Mouse (Mus musculus): ENCODE results near the gene Gdap2. TPM values are rescaled to one million over a fixed set of nuclear protein-coding genes. Genes with fewer than 3 reads are reported as not detected.

The Gdap2 gene
- polyA plus RNA-seq (2012) = 0.11 TPM in 2 replicates

DNA sequence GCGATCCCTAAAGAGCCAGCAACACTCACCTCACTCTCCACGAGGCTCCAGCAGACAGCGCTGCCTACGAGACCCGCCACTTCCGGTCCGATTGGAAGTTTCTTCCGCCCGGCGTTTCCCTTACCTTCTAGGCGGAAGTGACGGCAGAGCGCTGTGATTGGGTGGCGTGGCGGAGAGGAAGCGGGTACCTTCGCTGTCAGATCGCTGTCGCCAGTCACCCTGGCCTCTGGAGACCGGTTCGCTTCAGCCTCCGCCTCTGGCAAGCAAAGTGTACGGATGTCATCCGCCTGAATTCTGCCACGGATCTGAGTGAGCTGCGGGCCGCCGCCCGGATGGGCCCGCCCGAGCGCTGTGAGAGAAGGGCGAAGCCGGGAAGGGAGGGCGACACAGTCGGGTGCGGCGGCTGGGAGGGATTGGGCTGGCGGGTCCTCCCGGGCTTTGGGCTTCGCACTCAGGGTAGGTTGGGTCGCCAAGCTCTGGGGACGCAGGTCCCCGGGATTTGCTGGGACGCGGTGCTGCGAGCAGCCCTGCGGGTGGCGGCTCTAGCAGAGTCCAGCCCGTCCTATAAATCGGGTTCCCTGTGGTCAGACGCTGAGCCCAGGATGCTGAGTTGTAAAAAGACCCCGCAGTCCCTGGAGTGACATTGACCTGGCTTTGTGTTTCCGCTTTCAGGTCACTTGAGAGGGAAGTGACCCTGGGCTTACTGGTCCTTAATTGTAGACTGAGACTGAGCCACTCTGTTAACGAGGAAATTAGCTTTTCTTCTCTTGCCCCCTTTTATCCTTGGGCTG, at the start of gene Gdap2, which contains the start of gene Wdr3:
Gene Gdap2 (plus strand): TSS at position 67 of the 791 bp plus-strand sequence.
Gene Wdr3 (minus strand): TSS at position 93 of the 791 bp plus-strand sequence.
- no peak for TF ChIP-seq TAL1 (IDR thresholded peaks at IDR 0.05; ENCODE audit: low read length)
- TF ChIP-seq GATA1 (IDR thresholded peaks at IDR 0.05; ENCODE audit: low read length) = no peak
- Histone ChIP-seq H3K36me3 (ENCODE audit: control insufficient read depth) (peaks cover 42% of the 10 kb centered on the region), H3K27me3 (ENCODE audit: control insufficient read depth) (no peaks in the 10 kb centered on the region), H3K4me1 (ENCODE audit: control insufficient read depth) (peaks cover 28% of the 10 kb centered on the region), H3K4me3 (replicated peaks) (peak within 1 kb of the TSS; percentile 72), H3K9me3 (ENCODE audit: control insufficient read depth, low read length) (no peaks in the 10 kb centered on the region)

DNA sequence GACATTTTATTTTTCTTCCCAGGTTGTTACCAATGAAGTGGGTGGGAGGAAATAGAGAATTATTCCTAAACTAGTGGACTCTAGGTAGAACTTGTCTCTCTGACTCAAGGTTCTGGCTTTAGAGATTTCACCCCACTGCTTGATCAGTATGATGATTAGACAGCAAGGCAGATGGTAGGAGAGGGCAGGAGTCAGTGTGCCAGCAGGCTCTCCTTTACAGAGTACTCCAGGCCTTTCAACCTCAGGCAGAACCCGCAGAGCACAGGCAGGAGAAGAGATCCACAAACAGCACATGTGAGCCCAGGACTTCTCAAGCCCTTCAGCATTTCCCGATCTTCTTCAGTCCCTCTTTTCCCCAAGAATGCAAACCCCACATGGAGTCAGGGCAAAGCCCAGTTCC, 43.5 kb upstream of the Gdap2 start:
- H3K9me3 ChIP-seq (ENCODE audit: control insufficient read depth, low read length) = no peaks in the 10 kb centered on the region
- H3K4me3 ChIP-seq (replicated peaks) = no peak overlapping the region
- H3K27me3 ChIP-seq (ENCODE audit: control insufficient read depth) = no peaks in the 10 kb centered on the region
- H3K36me3 ChIP-seq (ENCODE audit: control insufficient read depth) = no peaks in the 10 kb centered on the region
- no peak for TF ChIP-seq GATA1 (IDR thresholded peaks at IDR 0.05; ENCODE audit: low read length)
- TF ChIP-seq TAL1 (IDR thresholded peaks at IDR 0.05; ENCODE audit: low read length) = no peak
- H3K4me1 ChIP-seq (ENCODE audit: control insufficient read depth) = no peaks in the 10 kb centered on the region

DNA sequence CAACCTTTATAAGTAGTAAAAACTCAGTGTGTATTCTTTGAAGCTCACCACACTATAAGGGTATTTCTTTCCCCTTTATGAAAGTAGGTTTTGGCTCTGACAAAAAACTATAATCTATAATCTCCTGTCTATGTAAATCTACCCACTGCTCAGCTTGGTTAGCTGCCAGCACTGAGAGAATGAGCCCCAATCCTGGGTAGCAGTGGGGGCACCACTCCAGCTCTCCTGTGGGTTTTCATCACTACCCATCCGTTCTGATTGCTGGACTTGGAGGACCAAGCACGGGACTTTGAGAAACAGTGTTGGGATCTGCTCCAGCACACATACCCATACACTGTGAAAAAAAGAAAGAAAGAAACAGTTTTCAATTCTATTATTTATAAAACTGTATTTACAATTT, 40.2 kb upstream of the Gdap2 start:
- H3K4me3 ChIP-seq (replicated peaks) = no peak overlapping the region
- no peak for TF ChIP-seq TAL1 (IDR thresholded peaks at IDR 0.05; ENCODE audit: low read length)
- H3K4me1 ChIP-seq (ENCODE audit: control insufficient read depth) = no peaks in the 10 kb centered on the region
- no peaks in the 10 kb centered on the region for H3K36me3 ChIP-seq (ENCODE audit: control insufficient read depth)
- no peaks in the 10 kb centered on the region for H3K27me3 ChIP-seq (ENCODE audit: control insufficient read depth)
- no peaks in the 10 kb centered on the region for H3K9me3 ChIP-seq (ENCODE audit: control insufficient read depth, low read length)

DNA sequence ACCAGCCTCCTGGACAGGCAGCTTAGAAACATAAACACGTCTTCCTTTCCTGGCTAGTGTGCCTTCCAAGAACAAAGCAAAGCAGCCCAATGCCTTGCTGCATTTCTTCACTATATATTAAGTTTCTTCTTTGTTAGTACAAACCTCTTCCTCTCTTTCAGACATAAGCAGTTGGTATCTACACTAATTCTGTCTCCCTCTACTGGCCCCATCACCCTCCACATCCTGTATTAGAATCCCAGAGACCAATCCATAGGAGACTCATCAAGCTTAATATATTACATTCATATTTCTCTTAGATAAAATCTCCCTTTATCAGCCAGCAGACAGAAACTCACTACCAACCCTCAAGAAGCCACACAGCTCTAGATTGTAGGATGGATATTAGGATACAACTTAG, 39.7 kb upstream of the Gdap2 start:
- no peaks in the 10 kb centered on the region for H3K4me1 ChIP-seq (ENCODE audit: control insufficient read depth)
- no peaks in the 10 kb centered on the region for H3K27me3 ChIP-seq (ENCODE audit: control insufficient read depth)
- no peak for TF ChIP-seq GATA1 (IDR thresholded peaks at IDR 0.05; ENCODE audit: low read length)
- no peak for TF ChIP-seq TAL1 (IDR thresholded peaks at IDR 0.05; ENCODE audit: low read length)
- H3K36me3 ChIP-seq (ENCODE audit: control insufficient read depth) = no peaks in the 10 kb centered on the region
- H3K4me3 ChIP-seq (replicated peaks) = no peak overlapping the region
- no peaks in the 10 kb centered on the region for H3K9me3 ChIP-seq (ENCODE audit: control insufficient read depth, low read length)

DNA sequence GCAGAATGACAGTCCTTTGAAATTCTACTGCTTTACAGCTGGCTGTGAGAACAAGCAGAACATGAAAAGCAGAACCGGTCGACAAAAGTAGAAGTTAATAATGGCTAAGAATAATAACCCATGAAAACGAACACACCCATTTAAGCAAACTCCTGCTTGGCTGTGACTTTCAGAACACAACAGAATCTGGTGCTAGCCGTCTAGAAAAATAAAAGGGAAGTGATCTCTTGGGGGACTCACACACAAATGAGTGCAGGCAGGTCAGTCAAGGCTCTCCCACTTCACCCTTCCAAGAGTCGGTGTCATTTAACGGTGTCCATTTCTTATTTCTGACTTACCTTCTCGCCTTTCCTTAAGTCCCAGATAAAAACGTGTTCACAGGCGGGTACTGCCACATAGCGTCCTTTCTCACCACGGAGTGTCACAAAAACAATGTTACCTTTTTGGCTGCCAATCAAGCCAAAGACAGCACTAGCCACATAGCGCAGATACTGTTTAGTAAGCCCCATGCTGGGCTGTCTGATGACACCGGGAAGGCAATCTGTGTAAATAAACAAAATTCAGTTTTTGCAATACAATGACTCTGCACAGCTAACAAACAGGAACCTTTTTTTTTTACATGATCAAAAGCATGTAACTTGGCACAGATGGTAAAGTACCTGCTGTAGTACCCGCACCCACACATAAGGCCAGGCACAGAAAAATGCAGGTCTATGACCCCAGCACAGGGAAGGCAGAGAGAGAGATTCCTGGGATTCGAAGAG, 1.3 kb upstream of the Gdap2 start:
- peak overlapping the region; percentile 72 for H3K4me3 ChIP-seq (replicated peaks)
- peaks cover 28% of the 10 kb centered on the region for H3K4me1 ChIP-seq (ENCODE audit: control insufficient read depth)
- TF ChIP-seq TAL1 (IDR thresholded peaks at IDR 0.05; ENCODE audit: low read length) (no peak), GATA1 (IDR thresholded peaks at IDR 0.05; ENCODE audit: low read length) (no peak)
- H3K9me3 ChIP-seq (ENCODE audit: control insufficient read depth, low read length) = no peaks in the 10 kb centered on the region
- H3K27me3 ChIP-seq (ENCODE audit: control insufficient read depth) = no peaks in the 10 kb centered on the region
- H3K36me3 ChIP-seq (ENCODE audit: control insufficient read depth) = peaks cover 46% of the 10 kb centered on the region

DNA sequence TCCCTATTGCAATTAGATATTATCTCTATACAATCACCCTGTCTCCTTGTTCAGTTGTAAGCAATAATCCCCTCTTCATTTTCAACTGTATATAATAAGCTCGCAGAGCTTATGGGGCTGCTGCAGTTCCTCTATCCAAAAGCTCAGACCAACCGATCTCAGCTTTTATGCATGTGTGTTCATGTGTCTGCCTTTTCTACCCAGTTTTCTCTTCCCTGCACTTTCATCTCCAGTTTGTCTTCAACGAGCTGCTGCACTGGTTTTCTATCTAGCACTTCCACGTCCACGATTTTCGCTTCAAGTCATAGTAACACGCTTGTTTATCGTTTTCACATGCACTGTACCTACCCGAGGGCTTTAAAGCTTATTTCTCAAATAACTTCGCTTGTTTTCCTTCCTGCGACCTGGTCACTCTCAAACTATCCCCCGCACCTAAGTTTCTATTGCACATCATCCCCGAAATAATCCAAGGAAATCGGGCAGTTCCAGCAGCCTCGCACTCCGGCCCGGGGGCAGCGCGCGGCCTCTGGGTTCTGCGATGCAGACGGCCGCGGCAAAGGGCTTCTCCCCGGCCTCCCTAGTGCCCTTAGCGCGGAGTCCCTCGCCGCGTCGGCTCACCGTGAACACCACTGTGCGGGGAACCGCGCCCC, 391 bp upstream of the Gdap2 start:
- peak overlapping the region; percentile 72 for H3K4me3 ChIP-seq (replicated peaks)
- no peaks in the 10 kb centered on the region for H3K9me3 ChIP-seq (ENCODE audit: control insufficient read depth, low read length)
- TF ChIP-seq TAL1 (IDR thresholded peaks at IDR 0.05; ENCODE audit: low read length) = no peak
- no peak for TF ChIP-seq GATA1 (IDR thresholded peaks at IDR 0.05; ENCODE audit: low read length)
- H3K27me3 ChIP-seq (ENCODE audit: control insufficient read depth) = no peaks in the 10 kb centered on the region
- peaks cover 46% of the 10 kb centered on the region for H3K36me3 ChIP-seq (ENCODE audit: control insufficient read depth)
- peaks cover 28% of the 10 kb centered on the region for H3K4me1 ChIP-seq (ENCODE audit: control insufficient read depth)

DNA sequence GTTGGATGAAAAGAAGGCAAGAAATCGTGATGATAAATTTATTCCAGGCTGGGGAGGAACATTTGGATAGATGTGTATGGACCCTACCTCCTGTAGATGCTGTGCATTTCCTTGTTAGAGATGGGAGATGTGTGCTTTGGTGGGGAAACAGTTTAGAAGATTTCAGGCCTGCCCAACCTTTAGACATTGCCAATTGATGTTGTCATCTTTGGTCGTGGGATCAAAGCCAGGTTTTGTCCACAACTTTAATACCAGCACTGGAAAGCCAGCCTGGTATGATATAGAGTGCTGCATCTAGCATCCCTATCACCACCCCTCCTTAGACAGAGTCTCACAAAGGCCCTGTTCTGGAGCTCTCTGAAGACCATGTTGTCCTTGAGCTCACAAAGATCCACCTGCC, 1.4 kb downstream of the Gdap2 start:
- no peaks in the 10 kb centered on the region for H3K27me3 ChIP-seq (ENCODE audit: control insufficient read depth)
- H3K36me3 ChIP-seq (ENCODE audit: control insufficient read depth) = peaks cover 37% of the 10 kb centered on the region
- TF ChIP-seq GATA1 (IDR thresholded peaks at IDR 0.05; ENCODE audit: low read length) = no peak
- no peak for TF ChIP-seq TAL1 (IDR thresholded peaks at IDR 0.05; ENCODE audit: low read length)
- peaks cover 28% of the 10 kb centered on the region for H3K4me1 ChIP-seq (ENCODE audit: control insufficient read depth)
- H3K9me3 ChIP-seq (ENCODE audit: control insufficient read depth, low read length) = no peaks in the 10 kb centered on the region
- peak overlapping the region; percentile 72 for H3K4me3 ChIP-seq (replicated peaks)

DNA sequence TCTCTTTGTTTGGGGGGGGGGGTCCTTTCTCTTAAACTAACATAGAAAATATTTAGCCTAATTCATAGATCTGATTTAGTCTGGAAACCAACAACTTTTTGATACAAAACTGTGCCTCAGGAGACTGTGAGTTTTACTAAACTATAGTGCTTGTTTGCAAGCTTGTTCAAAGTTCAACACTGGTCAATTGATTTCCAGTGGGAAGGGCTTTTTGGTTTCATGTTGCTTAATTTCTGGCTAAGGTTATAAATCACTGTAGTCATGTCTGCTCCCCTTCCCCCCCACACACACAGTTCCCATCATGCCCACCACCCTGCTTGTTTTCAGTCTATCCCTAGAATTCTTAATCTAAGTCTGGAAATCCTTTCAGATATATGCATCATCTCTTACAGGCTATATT, 2.8 kb downstream of the Gdap2 start:
- Histone ChIP-seq H3K4me1 (ENCODE audit: control insufficient read depth) (peaks cover 28% of the 10 kb centered on the region), H3K27me3 (ENCODE audit: control insufficient read depth) (no peaks in the 10 kb centered on the region), H3K4me3 (replicated peaks) (no peak overlapping the region), H3K36me3 (ENCODE audit: control insufficient read depth) (peaks cover 35% of the 10 kb centered on the region), H3K9me3 (ENCODE audit: control insufficient read depth, low read length) (no peaks in the 10 kb centered on the region)
- no peak for TF ChIP-seq TAL1 (IDR thresholded peaks at IDR 0.05; ENCODE audit: low read length)
- TF ChIP-seq GATA1 (IDR thresholded peaks at IDR 0.05; ENCODE audit: low read length) = no peak

DNA sequence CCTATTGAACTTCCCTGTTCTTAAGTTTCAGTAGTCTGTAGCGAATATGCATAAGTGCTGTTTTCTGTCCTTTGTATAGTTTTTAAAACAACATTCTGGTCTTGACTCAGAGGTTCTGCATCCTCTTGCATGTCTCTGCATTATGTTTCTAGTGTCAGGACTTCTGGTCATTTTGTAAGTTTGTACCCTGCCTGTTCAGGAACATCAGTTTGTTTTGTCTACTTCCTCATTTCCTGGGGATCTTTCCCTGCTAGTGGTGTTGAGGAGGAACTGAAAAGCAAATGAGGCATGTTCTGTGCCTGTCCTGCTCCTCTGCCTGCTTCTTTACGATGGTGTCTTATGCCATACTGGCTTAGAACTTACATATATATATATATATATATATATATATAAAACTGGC, 13.8 kb downstream of the Gdap2 start:
- no peaks in the 10 kb centered on the region for H3K27me3 ChIP-seq (ENCODE audit: control insufficient read depth)
- peaks cover 89% of the 10 kb centered on the region for H3K36me3 ChIP-seq (ENCODE audit: control insufficient read depth)
- H3K9me3 ChIP-seq (ENCODE audit: control insufficient read depth, low read length) = no peaks in the 10 kb centered on the region
- no peak overlapping the region for H3K4me3 ChIP-seq (replicated peaks)
- H3K4me1 ChIP-seq (ENCODE audit: control insufficient read depth) = no peaks in the 10 kb centered on the region
- TF ChIP-seq TAL1 (IDR thresholded peaks at IDR 0.05; ENCODE audit: low read length) (no peak), GATA1 (IDR thresholded peaks at IDR 0.05; ENCODE audit: low read length) (no peak)
